In the genomic region with DNA sequence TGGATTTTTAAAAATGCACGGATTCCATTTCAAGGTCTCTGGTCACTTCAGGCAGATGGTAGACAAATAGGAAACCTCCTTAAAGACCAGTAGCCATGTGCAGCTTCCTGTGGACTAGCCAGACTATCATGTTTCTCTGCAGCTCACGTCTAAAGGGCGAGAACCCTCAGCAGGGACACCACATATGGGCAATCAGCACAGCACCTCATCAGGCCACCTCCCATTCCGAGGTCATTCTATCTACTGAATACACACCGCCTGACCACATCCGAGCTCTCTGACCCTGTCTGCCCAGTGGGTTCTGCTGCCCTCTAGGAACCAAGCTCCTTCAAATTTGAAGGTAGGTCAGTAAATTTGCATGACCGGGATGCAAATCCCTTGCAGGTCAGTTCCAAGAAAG, we compare ENCODE assay signal across 14 mouse cellular contexts. TPM values are rescaled to one million over a fixed set of nuclear protein-coding genes. Genes with fewer than 3 reads are reported as not detected.
DNase-seq lines count a peak whose midpoint lies in the region; ATAC-seq and TF ChIP-seq lines count a peak whose summit lies in the region.
"Had no signal": no experiment of that assay in that cellular context is flagged by ENCODE, and none has a peak within 500 bp of the region (broad histone marks: within the 10 kb centered on the region; RNA-seq: fewer than 3 reads in every experiment).

No protein-coding gene starts in this region.

- H3K4me3 ChIP-seq in hindbrain, embryonic 10.5 days: no peak overlapping the region
- no peak overlapping the region for H3K4me3 ChIP-seq in hindbrain, postnatal 0 days (ENCODE audit: low read length)
- H3K4me3 ChIP-seq in embryonic facial prominence, embryonic 12.5 days: no peak overlapping the region
- no peak overlapping the region for H3K4me3 ChIP-seq in heart, embryonic 16.5 days (ENCODE audit: low read length)
- H3K4me3 ChIP-seq in liver, embryonic 14.5 days (ENCODE audit: insufficient read depth in 1 of 2, low read depth in 2 of 2, low read length in 2 of 2): no peak overlapping the region
- H3K4me3 ChIP-seq in cerebellum, adult 2 months (replicated peaks; ENCODE audit: insufficient read depth, low read depth, low read length): no peak overlapping the region
- H3K4me3 ChIP-seq: forebrain, embryonic 15.5 days; hindbrain, embryonic 12.5 days had no signal

- H3K27ac ChIP-seq in hindbrain, embryonic 10.5 days: 0 out of 2 replicates have a peak overlapping the region, but pooled peaks have one; percentile 54
- H3K27ac ChIP-seq in hindbrain, postnatal 0 days: no peak overlapping the region
- 0 out of 2 replicates have a peak overlapping the region, but pooled peaks have one; percentile 30 for H3K27ac ChIP-seq in embryonic facial prominence, embryonic 12.5 days
- H3K27ac ChIP-seq in heart, embryonic 16.5 days (ENCODE audit: low read length): peak overlapping the region; percentile 44
- peak overlapping the region; percentile 26 for H3K27ac ChIP-seq in liver, embryonic 14.5 days
- H3K27ac ChIP-seq in cerebellum, adult 2 months (ENCODE audit: insufficient read depth, low read length): no peak overlapping the region
- H3K27ac ChIP-seq: forebrain, embryonic 15.5 days; hindbrain, embryonic 12.5 days had no signal

- H3K36me3 ChIP-seq in hindbrain, embryonic 10.5 days: peaks cover 6% of the 10 kb centered on the region; the same call in 1 of the 2 replicates
- no peaks in the 10 kb centered on the region for H3K36me3 ChIP-seq in hindbrain, postnatal 0 days (ENCODE audit: insufficient read depth, low read length)
- no peaks in the 10 kb centered on the region for H3K36me3 ChIP-seq in embryonic facial prominence, embryonic 12.5 days
- H3K36me3 ChIP-seq in heart, embryonic 16.5 days (ENCODE audit: control insufficient read depth, insufficient read depth): peaks cover 2% of the 10 kb centered on the region
- H3K36me3 ChIP-seq in liver, embryonic 14.5 days (replicated peaks; ENCODE audit: control insufficient read depth, insufficient read depth, low read depth): no peaks in the 10 kb centered on the region
- H3K36me3 ChIP-seq: forebrain, embryonic 15.5 days; hindbrain, embryonic 12.5 days had no signal

- no peak for TF ChIP-seq CTCF in hindbrain, postnatal 0 days (IDR thresholded peaks at IDR 0.05; ENCODE audit: low read depth)
- TF ChIP-seq CTCF in liver, embryonic 14.5 days (IDR thresholded peaks at IDR 0.05; ENCODE audit: low read depth): no peak
- no peak for TF ChIP-seq CTCF in cerebellum, adult 2 months (IDR thresholded peaks at IDR 0.05; ENCODE audit: borderline replicate concordance, insufficient read depth, low read depth, low read length)

- H3K4me1 ChIP-seq in hindbrain, embryonic 10.5 days (replicated peaks): peaks cover 40% of the 10 kb centered on the region
- H3K4me1 ChIP-seq in hindbrain, postnatal 0 days (ENCODE audit: insufficient read depth, low read length): no peaks in the 10 kb centered on the region; the same call in 1 of the 2 replicates
- peaks cover 26% of the 10 kb centered on the region for H3K4me1 ChIP-seq in embryonic facial prominence, embryonic 12.5 days
- H3K4me1 ChIP-seq in heart, embryonic 16.5 days (ENCODE audit: control insufficient read depth, insufficient read depth, low read length): peaks cover 42% of the 10 kb centered on the region
- H3K4me1 ChIP-seq in liver, embryonic 14.5 days (replicated peaks; ENCODE audit: control insufficient read depth in 2 of 2, insufficient read depth in 2 of 2, low read length in 1 of 2): peaks cover 51 to 59% of the 10 kb centered on the region in 2 experiments
- H3K4me1 ChIP-seq in cerebellum, adult 2 months (ENCODE audit: control insufficient read depth, insufficient read depth, low read length): no peaks in the 10 kb centered on the region

- 56% methylated on average over 7 of the region's 7 CpGs for WGBS in hindbrain, embryonic 10.5 days
- WGBS in hindbrain, postnatal 0 days: 65% methylated on average over 7 of the region's 7 CpGs
- WGBS in embryonic facial prominence, embryonic 12.5 days: 43% methylated on average over 7 of the region's 7 CpGs
- WGBS in heart, embryonic 16.5 days: 38% methylated on average over 7 of the region's 7 CpGs
- WGBS in liver, embryonic 14.5 days (ENCODE audit: insufficient replicate concordance): 35% methylated on average over 7 of the region's 7 CpGs
- 79% methylated on average over 7 of the region's 7 CpGs for WGBS in cerebellum, adult 2 months

- H3K9ac ChIP-seq in hindbrain, postnatal 0 days (replicated peaks; ENCODE audit: low read length): no peak overlapping the region
- H3K9ac ChIP-seq in embryonic facial prominence, embryonic 12.5 days: no peak overlapping the region
- H3K9ac ChIP-seq in heart, embryonic 16.5 days (ENCODE audit: low read length): no peak overlapping the region
- H3K9ac ChIP-seq in liver, embryonic 14.5 days (replicated peaks): no peak overlapping the region; the same call in 1 of the 2 replicates
- H3K9ac ChIP-seq: forebrain, embryonic 15.5 days; hindbrain, embryonic 12.5 days had no signal

- H3K9me3 ChIP-seq in hindbrain, embryonic 10.5 days: no peaks in the 10 kb centered on the region
- H3K9me3 ChIP-seq in hindbrain, postnatal 0 days (ENCODE audit: low read length): no peaks in the 10 kb centered on the region
- H3K9me3 ChIP-seq in embryonic facial prominence, embryonic 12.5 days: no peaks in the 10 kb centered on the region
- no peaks in the 10 kb centered on the region for H3K9me3 ChIP-seq in heart, embryonic 16.5 days (replicated peaks; ENCODE audit: control insufficient read depth, low read length)
- no peaks in the 10 kb centered on the region for H3K9me3 ChIP-seq in liver, embryonic 14.5 days (ENCODE audit: control insufficient read depth, low read length)
- H3K9me3 ChIP-seq: forebrain, embryonic 15.5 days; hindbrain, embryonic 12.5 days had no signal

- H3K4me2 ChIP-seq in hindbrain, postnatal 0 days (ENCODE audit: low read depth, low read length): no peak overlapping the region
- no peak overlapping the region for H3K4me2 ChIP-seq in embryonic facial prominence, embryonic 12.5 days (replicated peaks)
- no peak overlapping the region for H3K4me2 ChIP-seq in heart, embryonic 16.5 days (ENCODE audit: low read depth, low read length)
- H3K4me2 ChIP-seq in liver, embryonic 14.5 days (ENCODE audit: low read depth): peak overlapping the region; percentile 38
- H3K4me2 ChIP-seq: forebrain, embryonic 15.5 days; hindbrain, embryonic 12.5 days had no signal

- TF ChIP-seq EP300 in liver, embryonic 14.5 days (IDR thresholded peaks at IDR 0.05; ENCODE audit: low read depth): no peak

- no peak for ATAC-seq in hindbrain, postnatal 0 days
- no peak for ATAC-seq in embryonic facial prominence, embryonic 12.5 days (ENCODE audit: insufficient number of reproducible peaks, insufficient read depth, low FRiP score, low TSS enrichment)
- 0 out of 2 replicates have a peak, but pooled peaks have one; percentile 16 for ATAC-seq in heart, embryonic 16.5 days (replicated peaks; ENCODE audit: extremely low read depth, insufficient read depth, low FRiP score)
- no peak for ATAC-seq in liver, embryonic 14.5 days (ENCODE audit: insufficient read depth)
- ATAC-seq: forebrain, embryonic 15.5 days had no signal

- no peak for TF ChIP-seq POLR2A in cerebellum, adult 2 months (IDR thresholded peaks at IDR 0.05; ENCODE audit: borderline replicate concordance, insufficient read depth, low read length)

- peaks cover 3% of the 10 kb centered on the region; the same call in 1 of the 2 replicates for H3K27me3 ChIP-seq in hindbrain, embryonic 10.5 days (ENCODE audit: insufficient read depth, poor library complexity, severe bottlenecking)
- no peaks in the 10 kb centered on the region for H3K27me3 ChIP-seq in hindbrain, postnatal 0 days (ENCODE audit: insufficient read depth, low read length)
- no peaks in the 10 kb centered on the region for H3K27me3 ChIP-seq in embryonic facial prominence, embryonic 12.5 days
- no peaks in the 10 kb centered on the region for H3K27me3 ChIP-seq in heart, embryonic 16.5 days (ENCODE audit: control insufficient read depth, insufficient read depth, low read length)
- H3K27me3 ChIP-seq in liver, embryonic 14.5 days (ENCODE audit: control insufficient read depth, insufficient read depth, low read length): no peaks in the 10 kb centered on the region
- no peaks in the 10 kb centered on the region; the same call in 1 of the 2 replicates for H3K27me3 ChIP-seq in cerebellum, adult 2 months (ENCODE audit: control insufficient read depth, insufficient read depth, low read length)
- H3K27me3 ChIP-seq: forebrain, embryonic 15.5 days; hindbrain, embryonic 12.5 days had no signal

- no peak for DNase-seq in hindbrain, embryonic 10.5 days (ENCODE audit: low spot score)
- no peak for DNase-seq in hindbrain, postnatal 0 days (ENCODE audit: low spot score)
- peak in 1 of 3 experiments; percentile 20 for DNase-seq in liver, embryonic 14.5 days (ENCODE audit: low read depth in 3 of 3, low spot score in 3 of 3)
- no peak for DNase-seq in cerebellum, adult 18-20 months
- DNase-seq in T-cell, adult 2 months (ENCODE audit: low spot score): no peak
- DNase-seq in cerebellum, adult 2 months: no peak
- DNase-seq: lung, adult 2 months; midbrain, embryonic 14.5 days; right cerebral cortex, postnatal 14 days; thymus, adult 18-20 months had no signal

RNA-seq across cellular contexts. Expression of a gene that starts 35.4 kb away (rescaled TPM):
- polyA plus RNA-seq in hindbrain, embryonic 10.5 days (2016; fragmentation: Nextera tagmentation; extraction: Ambion mirVana): 2.7 TPM in 2 replicates
- 21.9 and 25.5 TPM in 2 replicates for total RNA-seq in hindbrain, postnatal 0 days (2014; rRNA removed)
- polyA plus RNA-seq in hindbrain, postnatal 0 days (2015; fragmentation: Nextera tagmentation; extraction: Ambion mirVana): 1.4 and 1.8 TPM in 2 replicates
- 8.2 and 8.4 TPM in 2 replicates for polyA plus RNA-seq in embryonic facial prominence, embryonic 12.5 days (2016; fragmentation: Nextera tagmentation; extraction: Ambion mirVana)
- 4.5 and 6.3 TPM in 2 replicates for polyA plus RNA-seq in heart, embryonic 16.5 days (2015; fragmentation: Nextera tagmentation; extraction: Ambion mirVana)
- polyA plus RNA-seq in liver, embryonic 14.5 days (2012; rRNA removed): 1.2 and 1.6 TPM in 2 replicates
- 0.50 and 0.67 TPM in 2 replicates for polyA plus RNA-seq in liver, embryonic 14.5 days (2014; fragmentation: Nextera tagmentation; extraction: Ambion mirVana)
- polyA plus RNA-seq in cerebellum, adult 2 months (2012; rRNA removed): 7.3 and 7.9 TPM in 2 replicates

Comparison
In these comparisons a context has a peak if more than half of its experiments do, and no peak if none do; other contexts are left out.
1. H3K27ac ChIP-seq: peak in hindbrain, embryonic 10.5 days (single experiment), embryonic facial prominence, embryonic 12.5 days (single experiment), heart, embryonic 16.5 days (single experiment) and liver, embryonic 14.5 days (single experiment); none in hindbrain, postnatal 0 days (single experiment) and cerebellum, adult 2 months (single experiment).